Mouse (Mus musculus) brain, embryonic 14.5 days (tissue): Measurements from ENCODE around the gene C1qc.

ENCODE experiments used
- CTCF ChIP-seq: fragments of 200-500 bp; IDR thresholded peaks from 2 replicates; pipeline ENCODE4 v1.5.1; 2012; ENCODE audit warnings: inconsistent platforms, mild to moderate bottlenecking, moderate library complexity, borderline replicate concordance; ENCODE audit not compliant: insufficient read depth, insufficient read length; ENCODE audit errors: extremely low read depth
- POLR2A ChIP-seq: fragments of 200-500 bp; IDR thresholded peaks from 2 replicates; pipeline ENCODE4 v1.6.1; 2012; ENCODE audit warnings: mild to moderate bottlenecking, inconsistent platforms, borderline replicate concordance; ENCODE audit not compliant: poor library complexity, insufficient read depth, insufficient read length, severe bottlenecking; ENCODE audit errors: extremely low read depth

- TF ChIP-seq CTCF = no peak
- TF ChIP-seq POLR2A = no peak
Measured at GRCm38 (mm10) chr4:136842802-136843201, 50.1 kb downstream of the C1qc start.
